Mouse (Mus musculus) limb, embryonic 10.5 days (tissue): Measurements from ENCODE around the gene Gm28897. TPM values are rescaled to one million over a fixed set of nuclear protein-coding genes. Genes with fewer than 3 reads are reported as not detected.
"Not testable (repeated sequence)": the region's sequence is repeated elsewhere in the genome, so short reads cannot be mapped to it uniquely, and the experiment has no call there.

Experiments used
- DNase-seq: peaks from one replicate; pipeline ENCODE4 v3.0.0-alpha.2; 2017; ENCODE audit warnings: low spot score
- H3K27ac ChIP-seq: fragments of 300-500 bp; sonication (generic); 2 replicates; pipeline ENCODE4 v1.5.1; 2016; ENCODE audit warnings: mild to moderate bottlenecking
- H3K27me3 ChIP-seq: fragments of 300-500 bp; sonication (generic); 2 replicates; pipeline ENCODE4 v1.6.1; 2016; ENCODE audit warnings: low read depth, mild to moderate bottlenecking; ENCODE audit not compliant: poor library complexity, severe bottlenecking
- H3K36me3 ChIP-seq: fragments of 300-500 bp; sonication (generic); 2 replicates; pipeline ENCODE4 v1.6.1; 2016; ENCODE audit warnings: mild to moderate bottlenecking, moderate library complexity
- H3K4me1 ChIP-seq: fragments of 300-500 bp; sonication (generic); 2 replicates; pipeline ENCODE4 v1.6.1; 2016
- H3K4me3 ChIP-seq: fragments of 300-500 bp; sonication (generic); 2 replicates; pipeline ENCODE4 v1.5.1; 2016; ENCODE audit warnings: mild to moderate bottlenecking, moderate library complexity
- H3K9me3 ChIP-seq: fragments of 300-500 bp; sonication (generic); replicated peaks from 2 replicates; pipeline ENCODE4 v1.6.1; 2016; ENCODE audit warnings: mild to moderate bottlenecking
- WGBS: fragments of 180-500 bp; shearing (Covaris S2); methylation state at CpG from one replicate; pipeline ENCODE4 v1.1.7; 2016; 5-methylcytosine and 5-hydroxymethylcytosine counted together
- polyA plus RNA-seq: library from polyadenylated mRNA; unstranded; fragments of >200 nt; fragmentation: Nextera tagmentation; extraction: Ambion mirVana; gene quantifications from 2 replicates; pipeline ENCODE4 v1.2.1, GENCODE M21; 2016

The Gm28897 gene
- not detected in 2 replicates for polyA plus RNA-seq

DNA sequence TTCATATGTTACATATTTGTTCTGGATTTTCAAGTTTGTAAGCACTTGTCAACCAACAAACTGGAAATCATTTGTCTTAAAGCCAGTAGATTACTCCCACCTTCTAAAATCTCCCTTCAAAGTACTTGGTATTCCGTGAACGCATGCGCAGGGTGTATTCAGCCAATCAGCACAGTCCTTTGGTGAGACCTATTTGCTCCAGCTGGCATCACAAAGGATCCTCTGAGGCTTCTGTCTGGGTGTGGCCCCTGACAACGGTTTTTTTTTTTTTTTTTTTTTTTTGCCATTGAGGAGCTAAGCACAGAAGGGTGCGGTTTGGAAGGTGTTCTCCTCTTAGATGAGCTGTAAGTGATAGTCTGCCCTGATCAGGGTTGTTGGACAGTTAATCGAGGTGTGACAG, at the start of gene Gm28897:
Gene Gm28897 (plus strand): TSS at position 301 of the 400 bp plus-strand sequence.
- WGBS = no CpG with 5 or more reads among the region's 6 CpGs
- H3K36me3 ChIP-seq, H3K27ac ChIP-seq, H3K4me1 ChIP-seq, H3K4me3 ChIP-seq, H3K27me3 ChIP-seq, H3K9me3 ChIP-seq, DNase-seq: not testable (repeated sequence)
